Mouse (Mus musculus) embryonic facial prominence, embryonic 13.5 days (tissue): Measurements from ENCODE around the gene Wdr1. TPM values are rescaled to one million over a fixed set of nuclear protein-coding genes. Genes with fewer than 3 reads are reported as not detected.

ENCODE experiments used
- ATAC-seq: fragments of 200-750 bp; cut with Nextera tagmentation; 2 replicates; pipeline ENCODE4 v1.8.0; 2017; ENCODE audit warnings: low read depth; ENCODE audit not compliant: insufficient number of reproducible peaks, insufficient read depth, low FRiP score, low TSS enrichment
- H3K27ac ChIP-seq: fragments of 300-500 bp; sonication (generic); 2 replicates; pipeline ENCODE4 v1.5.1; 2015; ENCODE audit warnings: moderate library complexity, mild to moderate bottlenecking, inconsistent platforms
- H3K27me3 ChIP-seq: fragments of 300-500 bp; sonication (generic); 2 replicates; pipeline ENCODE4 v1.6.1; 2015; ENCODE audit warnings: mild to moderate bottlenecking, inconsistent platforms
- H3K36me3 ChIP-seq: fragments of 300-500 bp; sonication (generic); 2 replicates; pipeline ENCODE4 v1.6.1; 2015; ENCODE audit warnings: mild to moderate bottlenecking, inconsistent platforms
- H3K4me1 ChIP-seq: fragments of 300-500 bp; sonication (generic); 2 replicates; pipeline ENCODE4 v1.6.1; 2015; ENCODE audit warnings: inconsistent platforms
- H3K4me2 ChIP-seq: fragments of 300-500 bp; sonication (generic); 2 replicates; pipeline ENCODE4 v1.6.1; 2015; ENCODE audit warnings: moderate library complexity, mild to moderate bottlenecking, inconsistent platforms
- H3K4me3 ChIP-seq: fragments of 300-500 bp; sonication (generic); 2 replicates; pipeline ENCODE4 v1.5.1; 2015; ENCODE audit warnings: mild to moderate bottlenecking, inconsistent platforms
- H3K9ac ChIP-seq: fragments of 300-500 bp; sonication (generic); 2 replicates; pipeline ENCODE4 v1.6.1; 2015; ENCODE audit warnings: mild to moderate bottlenecking, inconsistent platforms
- H3K9me3 ChIP-seq: fragments of 300-500 bp; sonication (generic); 2 replicates; pipeline ENCODE4 v1.6.1; 2016; ENCODE audit warnings: inconsistent platforms
- WGBS: fragments of 180-500 bp; shearing (Covaris S2); methylation state at CpG from one replicate; pipeline ENCODE4 v1.1.7; 2015; ENCODE audit warnings: mixed read lengths; 5-methylcytosine and 5-hydroxymethylcytosine counted together
- polyA plus RNA-seq: library from polyadenylated mRNA; unstranded; fragments of >200 nt; fragmentation: Nextera tagmentation; extraction: Ambion mirVana; gene quantifications from 2 replicates; pipeline ENCODE4 v1.2.1, GENCODE M21; 2015

The Wdr1 gene
- polyA plus RNA-seq, 1 experiment from 2014 or later: 200 TPM

- no peak overlapping the region for H3K4me3 ChIP-seq
- no peak overlapping the region for H3K27ac ChIP-seq
- H3K9ac ChIP-seq: no peak overlapping the region
- H3K36me3 ChIP-seq: no peaks in the 10 kb centered on the region
- H3K4me2 ChIP-seq: no peak overlapping the region
- H3K27me3 ChIP-seq: no peaks in the 10 kb centered on the region
- ATAC-seq: no peak
- no peaks in the 10 kb centered on the region for H3K9me3 ChIP-seq
- 0 out of 2 replicates have a peak, but pooled peaks cover 4% of the 10 kb centered on the region for H3K4me1 ChIP-seq
- WGBS: 91% methylated on average over 4 of the region's 4 CpGs
Observed at GRCm38 (mm10) chr5:38509568-38509967, 53.5 kb downstream of the Wdr1 start.

GRCm38 (mm10) chr5:38505435-38505765 is 57.6 kb downstream of the Wdr1 start:
- Histone ChIP-seq H3K36me3 (no peaks in the 10 kb centered on the region), H3K4me2 (no peak overlapping the region), H3K9me3 (no peaks in the 10 kb centered on the region), H3K27me3 (no peaks in the 10 kb centered on the region), H3K4me3 (no peak overlapping the region), H3K9ac (no peak overlapping the region), H3K27ac (no peak overlapping the region), H3K4me1 (0 out of 2 replicates have a peak, but pooled peaks cover 7% of the 10 kb centered on the region)
- 43% methylated on average over 3 of the region's 3 CpGs for WGBS
- no peak for ATAC-seq

GRCm38 (mm10) chr5:38504747-38505434 is 58.1 kb downstream of the Wdr1 start:
- Histone ChIP-seq H3K9me3 (no peaks in the 10 kb centered on the region), H3K4me3 (no peak overlapping the region), H3K4me1 (0 out of 2 replicates have a peak, but pooled peaks cover 7% of the 10 kb centered on the region), H3K36me3 (no peaks in the 10 kb centered on the region), H3K4me2 (no peak overlapping the region), H3K9ac (no peak overlapping the region), H3K27ac (no peak overlapping the region), H3K27me3 (no peaks in the 10 kb centered on the region)
- 44% methylated on average over 6 of the region's 6 CpGs for WGBS
- no peak for ATAC-seq

- no peaks in the 10 kb centered on the region for H3K9me3 ChIP-seq
- no peak overlapping the region for H3K27ac ChIP-seq
- no peak overlapping the region for H3K4me3 ChIP-seq
- no peaks in the 10 kb centered on the region for H3K36me3 ChIP-seq
- 0 out of 2 replicates have a peak, but pooled peaks cover 7% of the 10 kb centered on the region for H3K4me1 ChIP-seq
- no peaks in the 10 kb centered on the region for H3K27me3 ChIP-seq
- ATAC-seq: no peak
- no peak overlapping the region for H3K9ac ChIP-seq
- no peak overlapping the region for H3K4me2 ChIP-seq
- WGBS: 82% methylated on average over 1 of the region's 1 CpGs
Observed at GRCm38 (mm10) chr5:38504116-38504515, 58.9 kb downstream of the Wdr1 start.

- Histone ChIP-seq H3K4me3 (no peak within 1 kb of the TSS), H3K4me2 (no peak within 1 kb of the TSS), H3K27me3 (no peaks in the 10 kb centered on the region), H3K27ac (no peak within 1 kb of the TSS), H3K9ac (no peak within 1 kb of the TSS), H3K9me3 (no peaks in the 10 kb centered on the region), H3K36me3 (no peaks in the 10 kb centered on the region), H3K4me1 (0 out of 2 replicates have a peak, but pooled peaks cover 7% of the 10 kb centered on the region)
- no peak for ATAC-seq
- 93% methylated on average over 4 of the region's 4 CpGs for WGBS
Observed at GRCm38 (mm10) chr5:38502992-38503391, 60.0 kb downstream of the Wdr1 start, which contains the start of gene Slc2a9. Gene Slc2a9 (minus strand): TSS chr5:38503143.

- H3K27ac ChIP-seq: no peak overlapping the region
- H3K4me3 ChIP-seq: no peak overlapping the region
- no peaks in the 10 kb centered on the region for H3K9me3 ChIP-seq
- no peak overlapping the region for H3K4me2 ChIP-seq
- 0 out of 2 replicates have a peak, but pooled peaks cover 5% of the 10 kb centered on the region for H3K4me1 ChIP-seq
- no peak overlapping the region for H3K9ac ChIP-seq
- no peaks in the 10 kb centered on the region for H3K36me3 ChIP-seq
- 92% methylated on average over 8 of the region's 8 CpGs for WGBS
- no peak for ATAC-seq
- H3K27me3 ChIP-seq: no peaks in the 10 kb centered on the region
Observed at GRCm38 (mm10) chr5:38500043-38500442, 63.0 kb downstream of the Wdr1 start.

GRCm38 (mm10) chr5:38499316-38499811 is 63.7 kb downstream of the Wdr1 start:
- Histone ChIP-seq H3K9me3 (no peaks in the 10 kb centered on the region), H3K4me2 (no peak overlapping the region), H3K36me3 (no peaks in the 10 kb centered on the region), H3K4me1 (0 out of 2 replicates have a peak, but pooled peaks cover under 1% of the 10 kb centered on the region), H3K27ac (no peak overlapping the region), H3K4me3 (no peak overlapping the region), H3K9ac (no peak overlapping the region), H3K27me3 (no peaks in the 10 kb centered on the region)
- 47% methylated on average over 7 of the region's 7 CpGs for WGBS
- ATAC-seq: no peak

GRCm38 (mm10) chr5:38498479-38498878 is 64.5 kb downstream of the Wdr1 start:
- H3K27ac ChIP-seq: no peak overlapping the region
- H3K27me3 ChIP-seq: no peaks in the 10 kb centered on the region
- H3K4me2 ChIP-seq: no peak overlapping the region
- H3K4me3 ChIP-seq: no peak overlapping the region
- no peaks in the 10 kb centered on the region for H3K9me3 ChIP-seq
- no peaks in the 10 kb centered on the region for H3K4me1 ChIP-seq
- 60% methylated on average over 5 of the region's 5 CpGs for WGBS
- no peak for ATAC-seq
- no peaks in the 10 kb centered on the region for H3K36me3 ChIP-seq
- no peak overlapping the region for H3K9ac ChIP-seq

- H3K27ac ChIP-seq: no peak overlapping the region
- 84% methylated on average over 8 of the region's 8 CpGs for WGBS
- no peaks in the 10 kb centered on the region for H3K4me1 ChIP-seq
- no peaks in the 10 kb centered on the region for H3K9me3 ChIP-seq
- no peak overlapping the region for H3K4me2 ChIP-seq
- H3K9ac ChIP-seq: no peak overlapping the region
- no peaks in the 10 kb centered on the region for H3K27me3 ChIP-seq
- H3K36me3 ChIP-seq: no peaks in the 10 kb centered on the region
- no peak for ATAC-seq
- no peak overlapping the region for H3K4me3 ChIP-seq
Observed at GRCm38 (mm10) chr5:38496491-38497057, 66.4 kb downstream of the Wdr1 start.

- ATAC-seq: no peak
- no peaks in the 10 kb centered on the region for H3K4me1 ChIP-seq
- H3K4me2 ChIP-seq: no peak overlapping the region
- WGBS: 89% methylated on average over 6 of the region's 6 CpGs
- no peak overlapping the region for H3K9ac ChIP-seq
- H3K36me3 ChIP-seq: no peaks in the 10 kb centered on the region
- H3K9me3 ChIP-seq: no peaks in the 10 kb centered on the region
- H3K4me3 ChIP-seq: no peak overlapping the region
- no peak overlapping the region for H3K27ac ChIP-seq
- no peaks in the 10 kb centered on the region for H3K27me3 ChIP-seq
Observed at GRCm38 (mm10) chr5:38493890-38494289, 69.1 kb downstream of the Wdr1 start.

- H3K4me2 ChIP-seq: no peak overlapping the region
- H3K9ac ChIP-seq: no peak overlapping the region
- WGBS: 88% methylated on average over 8 of the region's 8 CpGs
- H3K36me3 ChIP-seq: no peaks in the 10 kb centered on the region
- no peaks in the 10 kb centered on the region for H3K27me3 ChIP-seq
- no peak overlapping the region for H3K4me3 ChIP-seq
- H3K27ac ChIP-seq: no peak overlapping the region
- H3K9me3 ChIP-seq: no peaks in the 10 kb centered on the region
- H3K4me1 ChIP-seq: no peaks in the 10 kb centered on the region
- ATAC-seq: no peak
Observed at GRCm38 (mm10) chr5:38491763-38492162, 71.3 kb downstream of the Wdr1 start.

- no peak overlapping the region for H3K27ac ChIP-seq
- no peak overlapping the region for H3K4me2 ChIP-seq
- H3K9me3 ChIP-seq: no peaks in the 10 kb centered on the region
- no peaks in the 10 kb centered on the region for H3K4me1 ChIP-seq
- H3K36me3 ChIP-seq: no peaks in the 10 kb centered on the region
- H3K4me3 ChIP-seq: no peak overlapping the region
- no peaks in the 10 kb centered on the region for H3K27me3 ChIP-seq
- no peak overlapping the region for H3K9ac ChIP-seq
- no peak for ATAC-seq
- WGBS: 83% methylated on average over 4 of the region's 4 CpGs
Observed at GRCm38 (mm10) chr5:38489739-38490138, 73.3 kb downstream of the Wdr1 start.
